Mouse (Mus musculus): ENCODE measurements around the gene Xpnpep2.

Gene Xpnpep2

GRCm38 (mm10) chrX:48158229-48158919 is 49.8 kb downstream of the Xpnpep2 start:
- DNase-seq (ENCODE audit: low read depth, low spot score), result no peak

GRCm38 (mm10) chrX:48169892-48170291 is 61.4 kb downstream of the Xpnpep2 start:
- no peak for DNase-seq (ENCODE audit: low read depth, low spot score)

GRCm38 (mm10) chrX:48170368-48170767 is 61.8 kb downstream of the Xpnpep2 start:
- no peak for DNase-seq (ENCODE audit: low read depth, low spot score)

- peak; percentile 28 for DNase-seq (ENCODE audit: low read depth, low spot score)
Observed at GRCm38 (mm10) chrX:48181844-48182243, 73.3 kb downstream of the Xpnpep2 start.

GRCm38 (mm10) chrX:48184703-48185102 is 76.2 kb downstream of the Xpnpep2 start:
- DNase-seq (ENCODE audit: low read depth, low spot score), result no peak

All from telencephalon, adult 2 months (tissue).